Mouse (Mus musculus) cerebellum, adult 11-12 months (tissue): Measurements from ENCODE around the gene Taldo1.

Source experiments
- DNase-seq: peaks from one replicate; pipeline ENCODE4 v3.0.0; 2022

Gene Taldo1

GRCm38 (mm10) chr7:141428701-141429100, 36.7 kb downstream of the Taldo1 start:
- peak; percentile 64 for DNase-seq

- peak; percentile 95 for DNase-seq
Observed at GRCm38 (mm10) chr7:141429310-141429709, 37.3 kb downstream of the Taldo1 start, which contains the start of gene Cend1. Cend1 (minus strand) TSS chr7:141429491.

- peak; percentile 77 for DNase-seq
Observed at GRCm38 (mm10) chr7:141429840-141430584, 38.0 kb downstream of the Taldo1 start.

- peak; percentile 71 for DNase-seq
Observed at GRCm38 (mm10) chr7:141430585-141431240, 38.7 kb downstream of the Taldo1 start.

GRCm38 (mm10) chr7:141431434-141432185, 39.6 kb downstream of the Taldo1 start:
- peak; percentile 73 for DNase-seq

- DNase-seq, result peak; percentile 86
Observed at GRCm38 (mm10) chr7:141432186-141432611, 40.2 kb downstream of the Taldo1 start.

- DNase-seq, result peak; percentile 98
Observed at GRCm38 (mm10) chr7:141432741-141433516, 40.9 kb downstream of the Taldo1 start.

GRCm38 (mm10) chr7:141433517-141434400, 41.8 kb downstream of the Taldo1 start:
- DNase-seq, result peak; percentile 83

GRCm38 (mm10) chr7:141434464-141434863, 42.5 kb downstream of the Taldo1 start:
- DNase-seq, result peak; percentile 88

GRCm38 (mm10) chr7:141435129-141435855, 43.3 kb downstream of the Taldo1 start:
- DNase-seq, result peak; percentile 84

GRCm38 (mm10) chr7:141435856-141436522, 44.0 kb downstream of the Taldo1 start:
- peak; percentile 77 for DNase-seq

GRCm38 (mm10) chr7:141436523-141436892, 44.5 kb downstream of the Taldo1 start:
- DNase-seq, result peak; percentile 48

GRCm38 (mm10) chr7:141437178-141438120, 45.5 kb downstream of the Taldo1 start, which contains the start of gene Slc25a22:
Slc25a22 (minus strand) TSS chr7:141437892.
- peak; percentile 88 for DNase-seq

- DNase-seq, result peak; percentile 94
Observed at GRCm38 (mm10) chr7:141438201-141438968, 46.4 kb downstream of the Taldo1 start.

GRCm38 (mm10) chr7:141439140-141439679, 47.2 kb downstream of the Taldo1 start:
- DNase-seq, result peak; percentile 61

GRCm38 (mm10) chr7:141439811-141440210, 47.8 kb downstream of the Taldo1 start:
- DNase-seq, result peak; percentile 70

- peak; percentile 83 for DNase-seq
Observed at GRCm38 (mm10) chr7:141440613-141441012, 48.6 kb downstream of the Taldo1 start.

GRCm38 (mm10) chr7:141441460-141441859, 49.5 kb downstream of the Taldo1 start:
- DNase-seq, result peak; percentile 60
